Mouse (Mus musculus) B cell, adult 2 months (primary cell): ENCODE data around the gene C2cd4a.
A peak's percentile ranks its signal among the peaks of the same experiment; 100 is the strongest.

ENCODE experiments used
- DNase-seq, 2 experiments: peaks; one replicate each; pipeline ENCODE4 v3.0.0; 2022

Gene C2cd4a

GRCm38 (mm10) chr9:67832046-67832605 lies at the start of gene C2cd4a:
Gene C2cd4a, minus strand, starts transcription at chr9:67832330.
- no peak for DNase-seq

GRCm38 (mm10) chr9:67878197-67878769 lies 46.2 kb upstream of the C2cd4a start:
- no peak for DNase-seq

- DNase-seq = no peak
These were observed 45.1 kb upstream of the C2cd4a start for GRCm38 (mm10) chr9:67877081-67877718.

GRCm38 (mm10) chr9:67875337-67875736 lies 43.2 kb upstream of the C2cd4a start:
- peak; percentile 5 to 14 for DNase-seq

GRCm38 (mm10) chr9:67874522-67875222 lies 42.5 kb upstream of the C2cd4a start:
- no peak for DNase-seq

- no peak for DNase-seq
These were observed 37.7 kb upstream of the C2cd4a start for GRCm38 (mm10) chr9:67869691-67870450.

- no peak for DNase-seq
These were observed 35.3 kb upstream of the C2cd4a start for GRCm38 (mm10) chr9:67867411-67867810.

- DNase-seq = no peak
These were observed 33.3 kb upstream of the C2cd4a start for GRCm38 (mm10) chr9:67865411-67865810.

- DNase-seq = no peak
These were observed 31.9 kb upstream of the C2cd4a start for GRCm38 (mm10) chr9:67864011-67864410.

GRCm38 (mm10) chr9:67863332-67863731 lies 31.2 kb upstream of the C2cd4a start:
- no peak for DNase-seq

- no peak for DNase-seq
These were observed 28.1 kb upstream of the C2cd4a start for GRCm38 (mm10) chr9:67860273-67860672.

GRCm38 (mm10) chr9:67851150-67851549 lies 19.0 kb upstream of the C2cd4a start:
- no peak for DNase-seq

- DNase-seq = no peak
These were observed 17.7 kb upstream of the C2cd4a start for GRCm38 (mm10) chr9:67849846-67850245.

- no peak for DNase-seq
These were observed 17.3 kb upstream of the C2cd4a start for GRCm38 (mm10) chr9:67849397-67849796.

GRCm38 (mm10) chr9:67847606-67848005 lies 15.5 kb upstream of the C2cd4a start:
- no peak for DNase-seq

GRCm38 (mm10) chr9:67846089-67846488 lies 14.0 kb upstream of the C2cd4a start:
- DNase-seq = no peak

- no peak for DNase-seq
These were observed 13.5 kb upstream of the C2cd4a start for GRCm38 (mm10) chr9:67845648-67846047.

- DNase-seq = no peak
These were observed 12.9 kb upstream of the C2cd4a start for GRCm38 (mm10) chr9:67845012-67845411.

- no peak for DNase-seq
These were observed 10.7 kb upstream of the C2cd4a start for GRCm38 (mm10) chr9:67842797-67843196.

- DNase-seq = peak; percentile 78 to 79
These were observed 8.1 kb upstream of the C2cd4a start, which contains the start of gene Vps13c for GRCm38 (mm10) chr9:67839981-67840859. Gene Vps13c, plus strand, starts transcription at chr9:67840396.

- DNase-seq = no peak
These were observed 5.2 kb upstream of the C2cd4a start for GRCm38 (mm10) chr9:67837311-67837710.

- DNase-seq = no peak
These were observed 2.4 kb upstream of the C2cd4a start for GRCm38 (mm10) chr9:67834535-67834934.
